Mouse (Mus musculus): ENCODE measurements around the gene Cdh18. TPM values are rescaled to one million over a fixed set of nuclear protein-coding genes. Genes with fewer than 3 reads are reported as not detected.

Cdh18 gene
- total and polyA plus RNA-seq, 3 experiments = not detected

DNA sequence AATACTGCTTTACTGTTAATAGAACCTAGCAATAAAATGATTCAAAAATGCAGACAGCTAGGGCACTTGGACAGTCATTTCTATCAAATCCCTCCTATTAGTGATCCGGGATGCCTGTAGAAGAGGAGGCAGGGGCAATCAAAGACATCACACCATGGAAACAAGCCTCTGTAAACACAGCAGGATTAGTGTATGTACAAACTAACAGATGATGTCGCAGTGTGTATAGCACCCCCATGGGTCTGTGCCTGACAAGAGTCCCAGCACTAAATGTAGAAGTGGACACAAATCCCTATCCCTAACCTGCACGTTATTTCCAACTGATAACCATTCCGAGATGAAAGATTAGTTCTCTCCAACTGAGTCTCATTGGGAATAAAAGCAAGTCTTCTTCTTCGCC is 547.8 kb downstream of the Cdh18 start:
- Histone ChIP-seq H3K9ac (ENCODE audit: control insufficient read depth, low read depth, low read length, poor library complexity, severe bottlenecking) (no peak overlapping the region), H3K79me2 (ENCODE audit: control insufficient read depth, insufficient read depth, low read length, poor library complexity) (no peaks in the 10 kb centered on the region), H3K4me3 (ENCODE audit: control insufficient read depth in 1 of 2, insufficient read depth in 1 of 2, low read depth in 2 of 2, low read length in 2 of 2) (no peak overlapping the region), H3K4me1 (ENCODE audit: control insufficient read depth in 1 of 2, insufficient read depth in 2 of 2, low read length in 2 of 2) (no peaks in the 10 kb centered on the region), H3K36me3 (ENCODE audit: control insufficient read depth in 1 of 2, insufficient read depth in 2 of 2, low read length in 2 of 2) (no peaks in the 10 kb centered on the region), H3K9me3 (replicated peaks; ENCODE audit: insufficient read depth, low read length) (no peaks in the 10 kb centered on the region), H3K27ac (ENCODE audit: control insufficient read depth, low read depth, low read length) (no peak overlapping the region), H3K27me3 (ENCODE audit: control insufficient read depth in 1 of 2, insufficient read depth in 2 of 2, low read length in 2 of 2) (no peaks in the 10 kb centered on the region)
- no peak for DNase-seq (ENCODE audit: low read depth, low spot score)
- TF ChIP-seq CHD1 (IDR thresholded peaks at IDR 0.05; ENCODE audit: low read depth, low read length) (no peak), TCF12 (IDR thresholded peaks at IDR 0.05; ENCODE audit: low read depth, low read length) (no peak), UBTF (IDR thresholded peaks at IDR 0.05; ENCODE audit: borderline replicate concordance, insufficient read depth, low read depth, low read length) (no peak), MXI1 (IDR thresholded peaks at IDR 0.05; ENCODE audit: low read depth, low read length) (no peak), KAT2A (conservative IDR thresholded peaks at IDR 0.05; ENCODE audit: low read depth, low read length) (no peak), TAL1 (IDR thresholded peaks at IDR 0.05; ENCODE audit: low read length) (no peak), JUND (IDR thresholded peaks at IDR 0.05; ENCODE audit: low read depth, low read length) (no peak), ETS1 (IDR thresholded peaks at IDR 0.05; ENCODE audit: low read depth, low read length) (no peak), POLR2AphosphoS5 (IDR thresholded peaks at IDR 0.05; ENCODE audit: borderline replicate concordance, low read depth, low read length) (no peak), ZMIZ1 (IDR thresholded peaks at IDR 0.05; ENCODE audit: low read depth, low read length) (no peak), MYB (IDR thresholded peaks at IDR 0.05; ENCODE audit: low read depth, low read length) (no peak), ELF1 (IDR thresholded peaks at IDR 0.05; ENCODE audit: low read depth, low read length) (no peak), CTCF (IDR thresholded peaks at IDR 0.05 in 2 of 3, conservative IDR thresholded peaks at IDR 0.05 in 1 of 3; ENCODE audit: control insufficient read depth in 1 of 3, insufficient read depth in 1 of 3, low read depth in 2 of 3, low read length in 3 of 3, poor library complexity in 1 of 3, severe bottlenecking in 1 of 3) (no peak), MAFK (IDR thresholded peaks at IDR 0.05; ENCODE audit: borderline replicate concordance, low read depth, low read length) (no peak), MAZ (IDR thresholded peaks at IDR 0.05; ENCODE audit: low read depth, low read length) (no peak), MAX (IDR thresholded peaks at IDR 0.05; ENCODE audit: low read length) (no peak), BHLHE40 (IDR thresholded peaks at IDR 0.05; ENCODE audit: borderline replicate concordance, low read depth, low read length) (no peak), ZKSCAN1 (IDR thresholded peaks at IDR 0.05; ENCODE audit: low read depth, low read length) (no peak)

DNA sequence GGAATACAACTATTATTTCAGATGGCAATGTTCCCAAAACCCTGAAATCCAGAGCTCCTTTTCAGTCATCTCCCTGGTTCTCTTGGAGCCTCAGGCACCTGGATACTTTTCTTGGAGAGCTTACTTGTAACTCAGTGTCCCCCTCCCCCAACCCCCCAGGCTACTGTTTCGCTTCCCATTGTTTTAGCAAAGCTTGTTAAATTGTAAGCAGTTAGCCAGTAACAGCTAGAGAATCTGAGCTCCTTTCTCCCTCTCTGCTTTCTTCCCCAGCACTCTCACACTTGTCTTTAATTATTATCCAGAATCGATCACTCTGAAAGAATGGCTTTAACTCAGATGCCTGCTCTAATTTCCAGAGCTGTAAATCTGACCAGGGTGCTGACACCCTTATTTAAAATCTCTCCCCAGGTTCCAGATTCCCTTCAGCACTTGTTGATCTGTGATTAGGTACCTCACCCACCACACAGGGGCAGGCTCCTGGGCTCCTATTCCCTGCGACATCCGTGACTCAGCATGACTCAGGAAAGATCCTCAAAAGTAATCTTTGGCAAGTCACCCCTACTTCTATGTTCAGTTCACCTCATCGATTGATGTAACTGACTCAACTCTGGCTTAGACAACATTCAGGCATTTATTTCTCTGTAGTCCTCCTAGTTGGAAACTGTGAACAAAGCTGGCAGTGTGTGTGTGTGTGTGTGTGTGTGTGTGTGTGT is 556.0 kb downstream of the Cdh18 start:
- H3K36me3 ChIP-seq (ENCODE audit: control insufficient read depth in 1 of 2, insufficient read depth in 2 of 2, low read length in 2 of 2) = no peaks in the 10 kb centered on the region
- H3K4me3 ChIP-seq (ENCODE audit: control insufficient read depth in 1 of 2, insufficient read depth in 1 of 2, low read depth in 2 of 2, low read length in 2 of 2) = no peak overlapping the region
- TF ChIP-seq MAX (IDR thresholded peaks at IDR 0.05; ENCODE audit: low read length) (no peak), CHD2 (IDR thresholded peaks at IDR 0.05; ENCODE audit: low read length) (no peak), JUND (IDR thresholded peaks at IDR 0.05; ENCODE audit: low read depth, low read length) (no peak), CTCF (IDR thresholded peaks at IDR 0.05 in 2 of 3, conservative IDR thresholded peaks at IDR 0.05 in 1 of 3; ENCODE audit: control insufficient read depth in 1 of 3, insufficient read depth in 1 of 3, low read depth in 2 of 3, low read length in 3 of 3, poor library complexity in 1 of 3, severe bottlenecking in 1 of 3) (no peak), GABPA (IDR thresholded peaks at IDR 0.05; ENCODE audit: low read depth, low read length) (no peak), SIN3A (IDR thresholded peaks at IDR 0.05; ENCODE audit: low read length) (no peak), POLR2AphosphoS5 (IDR thresholded peaks at IDR 0.05; ENCODE audit: borderline replicate concordance, low read depth, low read length) (no peak)
- no peaks in the 10 kb centered on the region for H3K79me2 ChIP-seq (ENCODE audit: control insufficient read depth, insufficient read depth, low read length, poor library complexity)
- no peak overlapping the region for H3K9ac ChIP-seq (ENCODE audit: control insufficient read depth, low read depth, low read length, poor library complexity, severe bottlenecking)
- H3K4me1 ChIP-seq (ENCODE audit: control insufficient read depth in 1 of 2, insufficient read depth in 2 of 2, low read length in 2 of 2) = no peaks in the 10 kb centered on the region
- peak; percentile 5 for DNase-seq (ENCODE audit: low read depth, low spot score)
- H3K27ac ChIP-seq (ENCODE audit: control insufficient read depth, low read depth, low read length) = no peak overlapping the region
- no peaks in the 10 kb centered on the region for H3K27me3 ChIP-seq (ENCODE audit: control insufficient read depth in 1 of 2, insufficient read depth in 2 of 2, low read length in 2 of 2)
- H3K9me3 ChIP-seq (replicated peaks; ENCODE audit: insufficient read depth, low read length) = no peaks in the 10 kb centered on the region
